Mouse (Mus musculus) heart, adult 8-10 months (tissue): Measurements from ENCODE around the gene Rai1. TPM values are rescaled to one million over a fixed set of nuclear protein-coding genes. Genes with fewer than 3 reads are reported as not detected.

Experiments used
- DNase-seq: peaks from one replicate; pipeline ENCODE4 v3.0.0; 2022; ENCODE audit warnings: low spot score
- total RNA-seq, 4 experiments: library from RNA; stranded (reverse); gene quantifications; 2 replicates each; pipeline ENCODE4 v1.2.4; 2022

The Rai1 gene
- total RNA-seq, 4 experiments from 2014 or later: 20.4 to 25.3 (median 22.5) TPM

DNA sequence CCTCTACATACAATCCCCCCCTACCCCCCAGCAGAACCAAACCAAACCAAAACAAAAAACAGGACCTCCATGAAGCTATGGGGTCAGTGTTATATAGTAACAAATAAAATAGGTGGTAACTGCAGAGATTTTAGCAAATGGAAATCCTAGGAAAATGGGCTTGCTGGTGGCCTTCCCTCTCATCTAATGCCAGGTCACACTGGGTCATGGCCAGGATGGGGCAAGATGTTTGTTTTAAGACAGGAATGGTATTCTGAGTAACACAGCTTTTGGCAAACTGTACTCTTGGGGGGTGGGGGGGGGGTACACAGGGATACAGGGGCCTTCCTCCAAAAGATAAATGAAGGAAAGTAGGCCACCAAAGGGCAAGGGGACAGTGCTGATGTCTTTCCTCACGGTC, 57.7 kb downstream of the Rai1 start:
- no peak for DNase-seq

DNA sequence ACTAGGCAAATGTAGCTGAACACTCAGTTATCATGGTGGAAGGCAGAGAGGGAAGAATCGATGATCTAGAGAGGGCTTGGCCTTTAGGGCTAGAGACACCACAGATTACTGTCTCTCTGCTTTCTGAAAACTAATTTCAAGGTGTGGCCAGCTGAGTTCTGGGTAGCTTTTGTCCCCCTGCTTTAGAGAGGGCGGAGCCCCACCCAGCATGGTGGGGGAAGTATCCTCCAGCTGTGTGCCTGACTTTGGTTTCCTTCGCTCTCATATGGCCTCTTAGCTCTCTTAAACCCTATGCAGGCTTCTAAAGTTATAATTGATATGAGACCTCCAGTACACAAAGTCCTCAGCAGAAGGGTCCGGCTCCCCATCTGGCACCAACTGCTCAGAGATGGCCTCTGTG, 58.5 kb downstream of the Rai1 start:
- DNase-seq: no peak

DNA sequence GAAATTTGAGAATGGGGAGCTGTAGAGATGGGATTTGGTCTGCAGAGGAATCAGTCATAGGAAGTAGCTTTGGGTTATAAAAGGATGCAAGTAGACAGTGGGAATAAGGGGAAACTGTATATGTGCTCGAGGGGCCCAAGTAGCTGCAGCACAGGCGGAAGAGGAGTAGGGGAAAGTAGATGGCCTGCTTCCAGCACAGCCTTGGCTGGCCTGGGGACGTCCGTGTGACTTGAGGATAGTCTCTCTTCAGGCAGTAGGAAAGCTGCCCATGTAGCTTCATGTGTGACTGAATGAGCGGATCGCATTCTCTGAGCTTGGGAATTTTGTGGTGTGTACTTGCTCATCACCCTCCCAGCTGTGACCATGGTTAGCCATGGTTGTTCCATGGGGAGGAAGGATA, 59.6 kb downstream of the Rai1 start:
- no peak for DNase-seq

DNA sequence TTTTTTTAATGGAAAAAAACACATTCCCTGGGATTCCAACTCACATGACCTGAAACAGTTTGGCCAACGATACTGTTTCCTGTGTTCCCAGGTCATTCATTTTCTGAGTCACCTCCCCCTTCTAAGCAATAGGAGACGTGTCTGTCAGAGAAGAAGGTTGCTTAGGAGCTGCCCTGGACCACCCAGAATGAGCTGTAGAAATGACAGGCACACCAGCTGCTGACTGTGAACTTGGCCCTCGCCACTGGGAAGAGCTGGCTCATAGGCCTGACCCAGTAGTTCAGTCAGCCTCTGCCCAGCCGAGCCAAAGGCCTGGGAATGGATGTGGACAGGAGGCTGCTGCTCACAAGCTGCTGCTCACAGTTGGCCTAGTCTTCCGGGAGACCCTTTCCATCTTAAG, 60.3 kb downstream of the Rai1 start:
- DNase-seq: peak; percentile 35

DNA sequence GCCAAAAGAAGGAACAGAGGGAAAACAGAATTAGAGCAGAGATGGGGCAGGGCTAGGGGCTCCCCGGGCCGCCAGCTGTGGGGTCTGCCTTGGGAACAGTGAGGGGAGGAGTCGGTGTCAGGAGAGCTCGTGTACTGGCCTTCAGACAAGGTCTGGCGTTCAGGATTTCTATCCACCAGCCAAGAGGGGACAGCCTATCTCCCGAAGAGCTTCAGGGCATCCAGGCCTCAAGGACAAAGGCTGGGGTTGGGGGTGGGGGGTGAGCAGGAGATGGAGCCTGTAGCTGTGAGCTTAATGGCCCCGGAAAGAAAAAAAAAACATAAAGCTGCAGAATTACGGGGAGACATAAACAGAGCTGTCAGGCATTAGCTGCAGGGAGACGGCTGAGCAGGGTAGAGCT, 64.0 kb downstream of the Rai1 start:
- DNase-seq: no peak

DNA sequence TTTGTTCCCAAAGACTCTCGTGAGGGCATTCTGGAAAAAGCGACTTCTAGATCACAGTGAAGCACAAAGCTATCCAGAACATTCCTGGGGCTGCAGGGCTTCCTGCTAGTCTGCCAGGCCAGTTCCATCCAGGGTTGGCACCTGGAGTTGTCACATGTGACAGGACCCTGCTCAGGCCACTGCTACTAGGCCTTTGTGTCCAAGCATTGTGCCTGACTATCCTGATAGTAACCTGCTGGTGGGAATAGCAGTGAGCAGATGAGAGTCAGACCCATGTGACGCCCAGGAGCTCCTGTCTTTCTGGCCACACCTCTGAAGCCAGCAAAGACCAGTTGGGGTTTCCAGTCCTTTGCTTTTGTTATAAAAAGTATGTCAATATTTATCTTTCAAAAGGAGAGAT, 67.3 kb downstream of the Rai1 start:
- peak; percentile 42 for DNase-seq

DNA sequence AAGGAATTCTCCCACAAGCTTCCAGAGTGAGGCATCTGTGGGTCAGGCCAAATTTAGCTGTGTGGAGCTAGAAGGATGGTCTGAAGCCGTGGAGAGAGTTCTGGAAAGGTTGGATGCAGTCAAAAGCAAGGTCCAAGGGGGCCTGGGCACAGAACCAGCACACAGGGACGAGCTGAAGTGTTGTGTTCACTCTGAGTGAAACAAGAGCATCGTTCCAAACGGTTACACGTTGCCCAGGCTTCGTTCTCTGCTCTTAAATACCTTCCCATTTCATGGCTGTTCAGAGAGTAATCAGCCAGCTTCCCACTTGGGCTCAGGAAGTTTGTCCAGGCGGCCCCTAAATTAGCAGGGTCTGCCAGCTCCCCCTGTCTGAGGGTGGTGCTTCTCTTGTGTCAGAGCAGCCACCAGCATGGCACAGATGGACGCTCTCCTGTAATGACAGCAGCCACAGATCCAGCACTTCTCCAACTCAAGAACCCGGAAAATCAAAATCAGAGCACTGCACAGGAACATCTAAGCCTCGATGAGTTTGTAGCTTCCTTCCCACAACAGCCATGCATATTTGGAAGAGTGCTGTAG, 68.9 kb downstream of the Rai1 start:
- no peak for DNase-seq

DNA sequence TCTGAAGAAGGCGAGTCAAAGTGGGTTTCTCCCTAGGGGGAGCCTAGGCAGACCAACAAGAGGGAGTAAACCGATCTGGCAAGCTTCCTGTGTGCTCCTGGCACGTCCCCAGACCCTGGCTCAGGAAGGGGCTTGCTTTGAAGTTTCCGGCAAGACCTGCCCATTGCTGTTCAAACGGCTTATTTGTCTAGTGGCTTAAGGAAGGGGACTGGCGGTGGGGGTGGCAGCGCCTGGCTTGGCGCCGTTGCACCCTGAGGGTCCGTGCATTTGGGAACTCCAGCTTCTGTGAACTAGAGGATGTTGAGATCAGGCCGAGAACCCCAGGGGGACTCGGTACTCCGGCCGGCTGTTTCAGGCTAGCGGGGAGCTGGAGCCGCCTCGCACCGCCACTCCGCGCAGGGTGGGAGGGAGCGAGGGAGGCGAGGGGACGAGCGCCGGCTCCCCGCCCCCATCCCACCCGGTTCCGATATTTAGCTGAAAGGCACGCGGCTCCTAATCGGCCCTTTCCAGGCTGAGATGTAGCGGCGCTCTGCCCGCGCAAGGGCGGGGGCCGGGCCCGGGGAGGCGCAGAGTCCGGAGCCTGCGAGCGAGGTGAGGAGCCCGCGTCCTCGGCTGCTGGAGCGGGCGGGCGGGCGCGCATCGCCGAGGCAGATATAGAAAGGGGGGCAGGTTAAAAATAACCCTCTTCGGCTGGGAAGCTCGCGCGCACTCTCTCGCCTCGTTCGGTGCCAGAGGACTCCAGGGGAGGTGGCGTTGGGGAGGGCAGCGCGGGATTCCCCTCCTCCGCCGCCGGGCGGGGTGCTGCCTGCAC, 70.8 kb downstream of the Rai1 start:
- DNase-seq: peak; percentile 67

DNA sequence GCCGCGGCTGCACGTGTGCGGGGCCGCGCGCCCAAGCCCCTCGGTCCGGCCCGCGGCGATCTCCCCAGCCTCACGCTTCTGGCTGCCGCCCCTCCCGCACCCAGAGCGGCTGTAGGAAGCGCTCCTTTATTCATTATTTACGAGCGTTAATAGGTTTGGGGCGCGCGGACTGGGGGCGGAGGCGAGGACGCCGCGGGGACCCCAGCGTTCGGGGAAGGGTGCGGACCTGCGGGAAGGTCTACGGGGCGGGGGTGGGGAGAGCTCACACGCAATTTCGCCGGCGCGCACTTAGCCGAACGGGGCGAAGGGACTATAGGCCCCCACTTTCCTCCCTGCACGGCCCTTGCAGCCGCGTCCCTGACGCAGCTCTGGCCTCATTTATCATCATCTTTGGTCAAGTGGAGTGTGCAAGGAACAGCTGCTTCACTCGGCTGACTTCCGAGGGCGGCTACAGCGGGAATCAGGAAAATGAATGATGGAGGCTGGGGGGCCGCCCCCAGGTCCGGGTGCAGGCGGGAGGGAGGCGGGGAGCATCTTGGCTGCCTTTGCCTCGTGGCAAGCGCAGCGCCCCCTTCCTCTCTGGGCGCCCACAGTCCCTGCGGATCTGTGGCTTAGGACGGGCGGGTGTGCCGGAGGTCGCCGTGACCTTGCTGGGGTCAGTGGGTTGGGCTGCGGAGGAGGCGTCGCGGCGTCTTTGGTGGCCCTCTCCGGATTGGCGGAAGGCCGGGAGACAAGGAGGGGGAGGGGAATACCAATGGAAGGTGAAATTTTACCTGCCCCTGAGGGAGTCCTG, 71.6 kb downstream of the Rai1 start:
- DNase-seq: peak; percentile 70

DNA sequence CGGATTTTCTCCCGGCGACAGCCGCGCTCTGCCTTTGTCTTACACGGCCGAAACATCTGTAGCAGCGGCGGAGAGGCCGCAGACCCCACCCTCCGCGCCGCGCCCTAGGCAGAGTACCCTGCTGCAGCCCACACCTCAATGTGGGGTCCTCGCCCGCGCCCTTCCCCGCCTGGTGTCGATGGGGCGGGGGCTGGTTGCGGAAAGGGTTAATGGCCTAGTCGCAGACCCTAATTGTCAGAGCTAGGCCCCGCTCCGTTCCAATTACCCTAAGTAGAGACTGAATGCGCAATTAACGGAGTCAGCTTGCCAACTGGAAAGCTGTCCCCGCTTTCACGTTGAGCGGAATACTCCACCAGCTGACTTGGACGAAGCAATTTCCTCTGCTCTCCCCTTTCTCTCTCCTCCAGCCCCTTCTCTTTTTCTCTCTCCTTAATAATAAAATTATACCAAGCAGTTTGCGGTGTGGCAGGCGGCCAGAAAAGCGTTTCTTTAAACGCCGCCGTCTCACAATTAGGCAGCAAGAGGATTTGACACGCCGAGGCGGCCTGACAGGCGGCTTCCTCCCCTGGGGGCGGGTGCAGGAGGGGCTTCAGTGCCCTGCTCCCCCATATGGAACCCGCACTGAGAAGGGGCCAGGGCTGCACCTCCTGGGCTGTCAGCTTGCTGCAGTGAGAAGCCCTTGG, 72.3 kb downstream of the Rai1 start:
- peak; percentile 38 for DNase-seq

DNA sequence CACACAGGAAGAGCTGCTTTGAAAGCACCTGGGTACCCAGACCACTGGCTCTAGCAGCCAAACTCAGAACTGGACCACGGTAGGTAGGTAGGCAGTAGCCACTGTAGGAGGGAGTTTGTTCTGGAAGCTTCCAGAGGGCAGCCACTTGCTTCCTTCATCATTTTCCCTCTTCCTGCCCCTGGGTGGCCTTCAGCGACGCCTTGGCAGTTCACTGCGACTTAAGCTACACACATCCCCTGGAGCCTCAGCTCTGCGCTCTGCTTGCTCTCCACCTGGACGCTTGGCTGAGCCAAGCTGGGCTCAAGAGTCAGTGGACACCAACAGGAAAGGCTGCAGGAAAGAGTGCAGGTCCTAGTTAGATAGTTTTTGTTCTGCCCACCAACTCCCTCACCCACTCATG, 73.2 kb downstream of the Rai1 start:
- no peak for DNase-seq

DNA sequence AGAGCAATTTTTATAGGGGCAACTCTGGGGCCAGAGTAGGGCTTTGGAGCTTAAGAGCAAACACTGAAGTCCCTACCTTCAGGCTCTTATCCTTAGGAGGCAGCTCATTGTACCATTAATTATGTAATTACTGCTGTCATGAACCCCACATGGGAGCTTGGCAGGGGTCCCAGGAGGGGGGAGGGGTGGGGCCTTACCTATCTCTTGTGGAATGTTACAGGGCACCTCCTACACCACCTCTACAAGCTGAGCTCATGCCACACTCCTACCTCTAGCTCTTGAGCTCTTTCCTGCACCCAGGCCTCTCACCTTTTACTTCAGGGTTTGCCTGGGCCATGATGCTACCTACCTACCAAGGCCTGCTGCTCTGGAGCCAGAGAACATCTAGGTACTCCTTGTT, 73.7 kb downstream of the Rai1 start:
- DNase-seq: no peak

DNA sequence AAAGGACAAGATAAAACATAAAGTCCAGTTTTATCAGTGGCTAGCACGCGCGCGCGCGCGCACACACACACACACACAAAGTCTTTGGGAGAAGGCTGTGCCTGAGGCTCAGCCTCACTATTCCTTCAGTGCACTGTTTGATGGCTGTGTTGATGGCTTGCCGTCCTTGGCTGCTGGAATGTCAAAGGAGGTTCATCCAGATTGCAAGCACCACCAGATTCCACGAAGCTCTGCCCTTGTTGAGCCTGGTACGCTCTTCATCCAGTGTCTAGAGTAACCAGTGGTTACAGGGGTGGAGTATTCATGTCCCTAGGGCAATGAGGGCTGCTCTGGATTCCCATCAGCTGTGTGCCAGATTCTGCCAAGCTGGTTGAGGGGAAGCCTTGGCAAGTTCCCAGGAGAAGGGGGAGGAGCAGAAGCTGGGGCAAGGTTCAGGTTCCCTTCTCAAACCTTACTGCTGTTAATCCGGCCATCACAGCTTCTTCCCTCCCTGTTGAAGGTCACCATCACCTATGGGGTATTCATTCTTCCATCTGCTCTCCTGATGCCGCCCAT, 77.4 kb downstream of the Rai1 start:
- no peak for DNase-seq

DNA sequence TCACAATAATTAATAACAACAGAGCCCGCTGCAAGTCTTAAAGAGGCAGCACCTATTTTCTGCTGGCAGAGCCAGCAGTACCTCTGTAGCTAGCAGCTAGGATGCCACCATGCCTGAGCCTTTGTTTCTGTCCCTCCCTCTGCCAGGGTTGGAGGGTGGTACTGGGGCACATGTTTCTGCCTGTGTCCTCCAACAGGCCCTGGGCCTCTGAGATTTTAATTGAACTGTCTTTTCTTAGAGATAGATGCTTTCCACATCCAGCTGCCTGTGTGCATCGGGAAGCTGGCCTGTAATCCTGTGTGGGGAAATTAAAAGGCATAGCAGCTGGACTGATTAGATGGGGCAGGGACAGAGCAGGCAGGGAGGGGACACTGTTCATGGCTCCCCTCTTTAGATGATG, 77.9 kb downstream of the Rai1 start:
- no peak for DNase-seq

DNA sequence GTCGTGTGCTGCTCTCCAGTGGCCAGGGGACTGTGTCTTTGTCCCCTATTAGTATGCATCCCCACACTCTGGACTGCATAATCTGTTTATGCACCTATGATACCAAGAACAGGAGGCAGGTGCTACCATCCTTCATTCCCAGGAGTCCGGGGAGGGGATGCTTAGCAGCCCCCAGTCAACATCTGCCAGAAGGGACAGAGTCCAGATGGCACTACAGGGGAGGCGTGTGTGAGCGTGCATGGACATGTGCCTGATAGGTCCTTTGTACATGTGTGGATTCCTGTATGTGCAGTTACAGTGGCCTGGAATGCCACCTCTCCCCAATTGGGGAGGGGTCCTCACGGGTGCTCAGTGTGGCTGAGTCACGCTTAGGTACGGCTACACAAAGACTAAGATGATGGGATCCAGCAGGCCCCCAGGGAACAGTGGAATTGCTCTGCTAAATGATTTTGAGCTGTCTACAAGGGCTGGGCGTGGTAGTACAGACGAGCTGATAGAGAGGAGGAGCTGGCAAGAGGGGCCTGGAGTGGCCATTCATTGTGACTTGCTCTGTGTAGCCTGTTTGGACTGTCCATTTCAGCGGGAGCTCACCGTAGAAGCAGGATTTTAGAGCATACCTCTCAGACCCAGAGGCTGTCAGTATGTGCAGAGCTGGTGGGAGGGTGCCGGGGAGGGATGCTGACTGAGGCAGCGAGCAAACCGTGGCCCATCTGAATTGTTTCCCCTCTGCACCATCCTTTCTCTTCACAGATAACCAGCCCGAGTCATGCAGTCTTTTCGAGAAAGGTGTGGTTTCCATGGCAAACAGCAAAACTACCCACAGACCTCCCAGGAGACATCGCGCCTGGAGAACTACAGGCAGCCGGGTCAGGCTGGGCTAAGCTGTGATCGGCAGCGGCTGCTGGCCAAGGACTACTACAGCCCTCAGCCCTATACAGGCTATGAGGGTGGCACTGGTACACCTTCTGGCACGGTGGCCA, 79.8 kb downstream of the Rai1 start:
- DNase-seq: no peak

DNA sequence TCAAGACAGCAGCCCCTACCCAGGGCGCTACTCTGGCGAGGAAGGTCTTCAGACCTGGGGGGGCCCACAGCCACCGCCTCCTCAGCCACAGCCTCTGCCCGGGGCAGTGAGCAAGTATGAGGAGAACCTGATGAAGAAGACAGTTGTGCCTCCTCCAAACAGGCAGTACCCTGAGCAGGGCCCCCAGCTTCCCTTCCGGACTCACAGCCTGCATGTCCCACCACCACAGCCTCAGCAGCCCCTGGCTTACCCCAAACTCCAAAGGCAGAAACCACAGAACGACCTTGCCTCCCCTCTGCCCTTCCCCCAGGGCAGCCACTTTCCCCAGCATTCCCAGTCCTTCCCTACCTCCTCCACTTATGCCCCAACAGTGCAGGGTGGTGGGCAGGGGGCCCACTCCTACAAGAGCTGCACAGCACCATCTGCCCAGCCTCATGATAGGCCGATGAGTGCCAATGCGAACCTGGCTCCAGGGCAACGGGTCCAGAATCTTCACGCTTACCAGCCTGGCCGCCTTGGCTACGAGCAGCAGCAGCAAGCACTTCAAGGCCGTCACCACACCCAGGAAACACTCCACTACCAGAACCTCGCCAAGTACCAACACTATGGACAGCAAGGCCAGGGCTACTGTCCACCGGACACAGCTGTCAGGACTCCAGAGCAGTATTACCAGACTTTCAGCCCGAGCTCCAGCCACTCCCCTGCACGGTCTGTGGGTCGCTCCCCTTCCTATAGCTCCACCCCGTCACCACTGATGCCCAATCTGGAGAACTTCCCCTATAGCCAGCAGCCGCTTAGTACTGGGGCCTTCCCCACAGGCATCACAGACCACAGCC, 80.8 kb downstream of the Rai1 start:
- DNase-seq: no peak

DNA sequence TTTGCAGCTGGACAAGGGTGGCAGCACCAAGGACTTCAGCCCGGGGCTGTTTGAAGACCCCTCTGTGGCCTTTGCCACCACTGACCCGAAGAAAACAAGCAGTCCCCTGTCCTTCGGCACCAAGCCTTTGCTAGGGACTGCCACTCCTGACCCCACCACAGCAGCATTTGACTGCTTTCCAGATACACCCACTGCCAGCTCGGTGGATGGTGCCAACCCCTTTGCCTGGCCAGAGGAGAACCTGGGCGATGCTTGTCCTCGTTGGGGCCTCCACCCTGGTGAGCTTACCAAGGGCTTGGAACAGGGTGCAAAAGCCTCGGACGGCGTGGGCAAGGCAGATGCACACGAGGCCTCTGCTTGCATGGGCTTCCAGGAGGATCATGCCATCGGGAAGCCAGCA, 82.3 kb downstream of the Rai1 start:
- no peak for DNase-seq

DNA sequence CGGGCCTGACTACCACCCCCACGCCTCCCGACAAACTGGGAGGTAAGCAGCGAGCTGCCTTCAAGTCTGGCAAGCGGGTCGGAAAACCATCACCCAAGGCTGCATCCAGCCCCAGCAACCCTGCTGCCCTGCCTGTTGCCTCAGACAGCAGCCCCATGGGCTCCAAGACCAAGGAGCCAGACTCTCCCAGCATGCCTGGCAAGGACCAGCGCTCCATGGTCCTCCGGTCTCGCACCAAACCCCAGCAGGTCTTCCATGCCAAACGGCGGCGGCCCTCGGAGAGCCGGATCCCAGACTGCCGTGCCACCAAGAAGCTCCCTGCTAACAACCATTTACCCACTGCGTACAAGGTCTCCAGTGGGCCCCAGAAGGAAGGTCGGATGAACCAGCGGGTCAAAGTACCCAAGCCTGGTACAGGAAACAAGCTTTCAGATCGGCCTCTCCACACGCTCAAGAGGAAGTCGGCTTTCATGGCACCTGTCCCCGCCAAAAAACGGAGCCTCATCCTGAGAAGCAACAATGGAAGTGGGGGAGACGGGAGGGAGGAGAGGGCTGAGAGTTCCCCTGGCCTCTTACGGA, 83.6 kb downstream of the Rai1 start:
- DNase-seq: no peak

DNA sequence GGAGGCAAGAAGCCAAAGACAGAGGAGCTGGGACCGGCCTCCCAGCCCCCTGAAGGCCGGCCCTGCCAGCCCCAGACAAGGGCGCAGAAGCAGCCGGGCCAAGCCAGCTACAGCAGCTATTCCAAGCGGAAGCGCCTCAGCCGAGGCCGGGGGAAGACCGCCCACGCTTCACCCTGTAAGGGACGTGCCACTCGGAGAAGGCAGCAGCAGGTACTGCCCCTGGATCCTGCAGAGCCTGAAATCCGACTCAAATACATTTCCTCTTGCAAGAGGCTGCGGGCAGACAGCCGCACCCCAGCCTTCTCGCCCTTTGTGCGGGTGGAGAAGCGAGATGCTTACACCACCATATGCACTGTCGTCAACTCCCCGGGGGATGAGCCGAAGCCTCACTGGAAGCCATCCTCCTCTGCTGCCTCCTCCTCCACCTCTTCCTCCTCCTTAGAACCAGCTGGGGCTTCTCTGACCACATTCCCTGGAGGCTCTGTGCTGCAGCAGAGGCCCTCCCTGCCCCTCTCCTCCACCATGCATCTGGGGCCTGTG, 84.8 kb downstream of the Rai1 start:
- no peak for DNase-seq
